Mouse (Mus musculus) liver, embryonic 16.5 days (tissue): ENCODE measurements around the gene Tex264. TPM values are rescaled to one million over a fixed set of nuclear protein-coding genes. Genes with fewer than 3 reads are reported as not detected.

ENCODE experiments used
- polyA plus RNA-seq: library from polyadenylated mRNA; unstranded; fragments of >200 nt; fragmentation: Nextera tagmentation; extraction: Ambion mirVana; gene quantifications from 2 replicates; pipeline ENCODE4 v1.2.1, GENCODE M21; 2015

Tex264 gene
- polyA plus RNA-seq, 1 experiment from 2014 or later: 17.8 TPM

Other genes with a start within 250 kb of the Tex264 start
- 34.3 and 36.5 TPM in 2 replicates for gene Acy1, start 247.6 kb downstream of the Tex264 start, polyA plus RNA-seq
- 31.3 and 37.5 TPM in 2 replicates for gene Abhd14b, start 238.5 kb downstream of the Tex264 start, polyA plus RNA-seq
- gene Abhd14a, start 238.2 kb downstream of the Tex264 start, polyA plus RNA-seq: 17.2 and 18.8 TPM in 2 replicates
- gene Pcbp4, start 232.6 kb downstream of the Tex264 start, polyA plus RNA-seq: 5.1 and 6.0 TPM in 2 replicates
- gene Gpr62, start 220.0 kb downstream of the Tex264 start, polyA plus RNA-seq: 0.04 TPM in 1 of 2 replicates, not detected in the other
- 16.3 and 16.4 TPM in 2 replicates for gene Rrp9, start 210.0 kb downstream of the Tex264 start, polyA plus RNA-seq
- 1.3 TPM in 2 replicates for gene Parp3, start 209.0 kb downstream of the Tex264 start, polyA plus RNA-seq
- gene Iqcf1, start 186.0 kb downstream of the Tex264 start, polyA plus RNA-seq: not detected in 2 replicates
- gene Iqcf5, start 171.4 kb downstream of the Tex264 start, polyA plus RNA-seq: not detected in 2 replicates
- not detected in 2 replicates for gene Iqcf3, start 124.3 kb downstream of the Tex264 start, polyA plus RNA-seq
- gene Iqcf4, start 114.9 kb downstream of the Tex264 start, polyA plus RNA-seq: not detected in 2 replicates
- not detected in 2 replicates for gene Iqcf6, start 59.3 kb downstream of the Tex264 start, polyA plus RNA-seq
- gene Grm2, start 29.8 kb downstream of the Tex264 start, polyA plus RNA-seq: not detected in 2 replicates
- gene Rad54l2, start 103.3 kb upstream of the Tex264 start, polyA plus RNA-seq: 1.5 TPM in 2 replicates
- gene Dcaf1, start 135.9 kb upstream of the Tex264 start, polyA plus RNA-seq: 11.3 and 12.4 TPM in 2 replicates
- gene Rbm15b, start 201.5 kb upstream of the Tex264 start, polyA plus RNA-seq: 1.5 and 1.6 TPM in 2 replicates
- gene Manf, start 206.1 kb upstream of the Tex264 start, polyA plus RNA-seq: 140 and 150 TPM in 2 replicates